Mouse (Mus musculus): ENCODE results near the gene Slco2b1. TPM values are rescaled to one million over a fixed set of nuclear protein-coding genes. Genes with fewer than 3 reads are reported as not detected.
"Not testable (repeated sequence)": the region's sequence is repeated elsewhere in the genome, so short reads cannot be mapped to it uniquely, and the experiment has no call there.

The Slco2b1 gene
- polyA plus RNA-seq, 1 experiment from 2014 or later = 7.7 TPM

- Histone ChIP-seq H3K36me3 (replicated peaks; ENCODE audit: control insufficient read depth, insufficient read depth) (no peaks in the 10 kb centered on the region), H3K9me3 (ENCODE audit: control insufficient read depth, low read length) (no peaks in the 10 kb centered on the region), H3K27ac (0 out of 2 replicates have a peak overlapping the region, but pooled peaks have one; percentile 20), H3K4me1 (replicated peaks; ENCODE audit: control insufficient read depth, insufficient read depth, low read length) (no peaks in the 10 kb centered on the region), H3K4me3 (replicated peaks; ENCODE audit: low read length) (no peak overlapping the region), H3K9ac (no peak overlapping the region), H3K27me3 (ENCODE audit: control insufficient read depth, insufficient read depth, low read length) (no peaks in the 10 kb centered on the region), H3K4me2 (replicated peaks) (no peak overlapping the region)
- 82% methylated on average over 3 of the region's 3 CpGs for WGBS
- no peak for DNase-seq (ENCODE audit: low spot score)
- ATAC-seq (ENCODE audit: low FRiP score) = no peak
These were observed 12.6 kb downstream of the Slco2b1 start for GRCm38 (mm10) chr7:99698576-99698975.

- no peak overlapping the region for H3K9ac ChIP-seq
- H3K4me3 ChIP-seq (replicated peaks; ENCODE audit: low read length) = no peak overlapping the region
- no peaks in the 10 kb centered on the region for H3K4me1 ChIP-seq (replicated peaks; ENCODE audit: control insufficient read depth, insufficient read depth, low read length)
- no peaks in the 10 kb centered on the region for H3K27me3 ChIP-seq (ENCODE audit: control insufficient read depth, insufficient read depth, low read length)
- no peak overlapping the region for H3K27ac ChIP-seq
- ATAC-seq (ENCODE audit: low FRiP score) (no peak), DNase-seq (ENCODE audit: low spot score) (no peak)
- H3K4me2 ChIP-seq (replicated peaks) = no peak overlapping the region
- no peaks in the 10 kb centered on the region for H3K9me3 ChIP-seq (ENCODE audit: control insufficient read depth, low read length)
- H3K36me3 ChIP-seq (replicated peaks; ENCODE audit: control insufficient read depth, insufficient read depth) = no peaks in the 10 kb centered on the region
- 91% methylated on average over 8 of the region's 8 CpGs for WGBS
These were observed 15.6 kb downstream of the Slco2b1 start for GRCm38 (mm10) chr7:99695471-99696057.

GRCm38 (mm10) chr7:99694424-99694823, 16.7 kb downstream of the Slco2b1 start:
- not testable (repeated sequence) for H3K4me2 ChIP-seq (replicated peaks); H3K9me3 ChIP-seq (ENCODE audit: control insufficient read depth, low read length); H3K27ac ChIP-seq; H3K9ac ChIP-seq; H3K27me3 ChIP-seq (ENCODE audit: control insufficient read depth, insufficient read depth, low read length); DNase-seq (ENCODE audit: low spot score); H3K4me1 ChIP-seq (replicated peaks; ENCODE audit: control insufficient read depth, insufficient read depth, low read length); H3K36me3 ChIP-seq (replicated peaks; ENCODE audit: control insufficient read depth, insufficient read depth); H3K4me3 ChIP-seq (replicated peaks; ENCODE audit: low read length); ATAC-seq (ENCODE audit: low FRiP score)
- WGBS = 90% methylated on average over 4 of the region's 5 CpGs

GRCm38 (mm10) chr7:99693976-99694375, 17.2 kb downstream of the Slco2b1 start:
- Histone ChIP-seq H3K36me3 (replicated peaks; ENCODE audit: control insufficient read depth, insufficient read depth) (no peaks in the 10 kb centered on the region), H3K4me3 (replicated peaks; ENCODE audit: low read length) (no peak overlapping the region), H3K4me1 (replicated peaks; ENCODE audit: control insufficient read depth, insufficient read depth, low read length) (no peaks in the 10 kb centered on the region), H3K9ac (no peak overlapping the region), H3K4me2 (replicated peaks) (no peak overlapping the region), H3K27ac (no peak overlapping the region), H3K27me3 (ENCODE audit: control insufficient read depth, insufficient read depth, low read length) (no peaks in the 10 kb centered on the region), H3K9me3 (ENCODE audit: control insufficient read depth, low read length) (no peaks in the 10 kb centered on the region)
- 92% methylated on average over 3 of the region's 3 CpGs for WGBS
- no peak for ATAC-seq (ENCODE audit: low FRiP score)
- no peak for DNase-seq (ENCODE audit: low spot score)

GRCm38 (mm10) chr7:99693387-99693786, 17.8 kb downstream of the Slco2b1 start:
- Histone ChIP-seq H3K27me3 (ENCODE audit: control insufficient read depth, insufficient read depth, low read length) (no peaks in the 10 kb centered on the region), H3K4me3 (replicated peaks; ENCODE audit: low read length) (no peak overlapping the region), H3K4me1 (replicated peaks; ENCODE audit: control insufficient read depth, insufficient read depth, low read length) (no peaks in the 10 kb centered on the region), H3K36me3 (replicated peaks; ENCODE audit: control insufficient read depth, insufficient read depth) (no peaks in the 10 kb centered on the region), H3K27ac (no peak overlapping the region), H3K4me2 (replicated peaks) (no peak overlapping the region), H3K9ac (no peak overlapping the region), H3K9me3 (ENCODE audit: control insufficient read depth, low read length) (no peaks in the 10 kb centered on the region)
- 96% methylated on average over 3 of the region's 3 CpGs for WGBS
- ATAC-seq (ENCODE audit: low FRiP score) = no peak
- DNase-seq (ENCODE audit: low spot score) = no peak

- no peak overlapping the region for H3K4me3 ChIP-seq (replicated peaks; ENCODE audit: low read length)
- no peaks in the 10 kb centered on the region for H3K27me3 ChIP-seq (ENCODE audit: control insufficient read depth, insufficient read depth, low read length)
- no peaks in the 10 kb centered on the region for H3K36me3 ChIP-seq (replicated peaks; ENCODE audit: control insufficient read depth, insufficient read depth)
- DNase-seq (ENCODE audit: low spot score) (no peak), ATAC-seq (ENCODE audit: low FRiP score) (no peak)
- no peaks in the 10 kb centered on the region for H3K9me3 ChIP-seq (ENCODE audit: control insufficient read depth, low read length)
- no peak overlapping the region for H3K4me2 ChIP-seq (replicated peaks)
- H3K9ac ChIP-seq = no peak overlapping the region
- H3K4me1 ChIP-seq (replicated peaks; ENCODE audit: control insufficient read depth, insufficient read depth, low read length) = no peaks in the 10 kb centered on the region
- 32% methylated on average over 3 of the region's 3 CpGs for WGBS
- H3K27ac ChIP-seq = peak overlapping the region; percentile 14; the same call in 1 of the 2 replicates
These were observed 18.7 kb downstream of the Slco2b1 start for GRCm38 (mm10) chr7:99692396-99692795.

- Histone ChIP-seq H3K9me3 (ENCODE audit: control insufficient read depth, low read length) (no peaks in the 10 kb centered on the region), H3K27me3 (ENCODE audit: control insufficient read depth, insufficient read depth, low read length) (no peaks in the 10 kb centered on the region), H3K36me3 (replicated peaks; ENCODE audit: control insufficient read depth, insufficient read depth) (no peaks in the 10 kb centered on the region), H3K27ac (no peak overlapping the region), H3K4me3 (replicated peaks; ENCODE audit: low read length) (no peak overlapping the region), H3K4me1 (replicated peaks; ENCODE audit: control insufficient read depth, insufficient read depth, low read length) (no peaks in the 10 kb centered on the region), H3K9ac (no peak overlapping the region), H3K4me2 (replicated peaks) (no peak overlapping the region)
- DNase-seq (ENCODE audit: low spot score) (no peak), ATAC-seq (ENCODE audit: low FRiP score) (no peak)
- 85% methylated on average over 7 of the region's 7 CpGs for WGBS
These were observed 20.3 kb downstream of the Slco2b1 start for GRCm38 (mm10) chr7:99690819-99691218.

GRCm38 (mm10) chr7:99684086-99684485, 27.1 kb downstream of the Slco2b1 start:
- Histone ChIP-seq H3K9me3 (ENCODE audit: control insufficient read depth, low read length) (no peaks in the 10 kb centered on the region), H3K4me3 (replicated peaks; ENCODE audit: low read length) (no peak overlapping the region), H3K36me3 (replicated peaks; ENCODE audit: control insufficient read depth, insufficient read depth) (no peaks in the 10 kb centered on the region), H3K27ac (no peak overlapping the region), H3K4me2 (replicated peaks) (no peak overlapping the region), H3K27me3 (ENCODE audit: control insufficient read depth, insufficient read depth, low read length) (no peaks in the 10 kb centered on the region), H3K4me1 (replicated peaks; ENCODE audit: control insufficient read depth, insufficient read depth, low read length) (no peaks in the 10 kb centered on the region), H3K9ac (no peak overlapping the region)
- no peak for DNase-seq (ENCODE audit: low spot score)
- WGBS = 62% methylated on average over 4 of the region's 4 CpGs
- ATAC-seq (ENCODE audit: low FRiP score) = no peak

GRCm38 (mm10) chr7:99680771-99681170, 30.4 kb downstream of the Slco2b1 start:
- no peaks in the 10 kb centered on the region for H3K27me3 ChIP-seq (ENCODE audit: control insufficient read depth, insufficient read depth, low read length)
- H3K9me3 ChIP-seq (ENCODE audit: control insufficient read depth, low read length) = no peaks in the 10 kb centered on the region
- ATAC-seq (ENCODE audit: low FRiP score) (no peak), DNase-seq (ENCODE audit: low spot score) (no peak)
- no peaks in the 10 kb centered on the region for H3K36me3 ChIP-seq (replicated peaks; ENCODE audit: control insufficient read depth, insufficient read depth)
- H3K4me2 ChIP-seq (replicated peaks) = no peak overlapping the region
- H3K27ac ChIP-seq = no peak overlapping the region
- H3K4me3 ChIP-seq (replicated peaks; ENCODE audit: low read length) = no peak overlapping the region
- 82% methylated on average over 5 of the region's 5 CpGs for WGBS
- H3K4me1 ChIP-seq (replicated peaks; ENCODE audit: control insufficient read depth, insufficient read depth, low read length) = no peaks in the 10 kb centered on the region
- no peak overlapping the region for H3K9ac ChIP-seq

GRCm38 (mm10) chr7:99674890-99675289, 36.2 kb downstream of the Slco2b1 start:
- Histone ChIP-seq H3K4me2 (replicated peaks) (no peak overlapping the region), H3K9me3 (ENCODE audit: control insufficient read depth, low read length) (no peaks in the 10 kb centered on the region), H3K4me3 (replicated peaks; ENCODE audit: low read length) (no peak overlapping the region), H3K27ac (no peak overlapping the region), H3K9ac (no peak overlapping the region), H3K4me1 (replicated peaks; ENCODE audit: control insufficient read depth, insufficient read depth, low read length) (no peaks in the 10 kb centered on the region), H3K27me3 (ENCODE audit: control insufficient read depth, insufficient read depth, low read length) (no peaks in the 10 kb centered on the region), H3K36me3 (replicated peaks; ENCODE audit: control insufficient read depth, insufficient read depth) (no peaks in the 10 kb centered on the region)
- WGBS = 86% methylated on average over 3 of the region's 3 CpGs
- ATAC-seq (ENCODE audit: low FRiP score) = no peak
- no peak for DNase-seq (ENCODE audit: low spot score)
